Mouse (Mus musculus) liver, embryonic 14.5 days (tissue): Measurements from ENCODE around the gene Hist1h2bq.
"Not testable (repeated sequence)": the region's sequence is repeated elsewhere in the genome, so short reads cannot be mapped to it uniquely, and the experiment has no call there.

ENCODE experiments used
- CTCF ChIP-seq: IDR thresholded peaks from 2 replicates; pipeline ENCODE4 v1.5.1; 2016; ENCODE audit warnings: antibody characterized with exemption, low read depth, control low read depth
- EP300 ChIP-seq: IDR thresholded peaks from 2 replicates; pipeline ENCODE4 v1.6.1; 2016; ENCODE audit warnings: antibody characterized with exemption, low read depth

DNA sequence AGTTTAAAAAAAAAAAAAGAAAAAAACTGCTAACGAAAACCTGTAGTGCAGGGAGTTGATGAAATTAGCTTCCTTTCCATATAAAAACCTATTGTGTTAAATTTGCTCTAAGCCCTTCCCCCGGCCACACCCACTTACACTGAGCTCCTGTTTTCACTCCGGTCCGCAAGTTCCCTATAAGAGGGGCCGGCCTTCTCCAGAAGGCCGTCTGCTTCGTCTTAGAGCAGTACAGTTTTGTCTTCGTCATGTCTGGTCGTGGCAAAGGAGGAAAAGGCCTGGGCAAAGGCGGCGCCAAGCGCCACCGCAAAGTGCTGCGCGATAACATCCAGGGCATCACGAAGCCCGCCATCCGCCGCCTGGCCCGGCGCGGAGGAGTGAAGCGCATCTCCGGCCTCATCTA lies 1.5 kb upstream of the Hist1h2bq start, which contains the start of gene Hist1h4m:
- TF ChIP-seq CTCF, EP300: not testable (repeated sequence)
